Mouse (Mus musculus) liver, embryonic 14.5 days (tissue): ENCODE measurements around the gene Cnot9. TPM values are rescaled to one million over a fixed set of nuclear protein-coding genes. Genes with fewer than 3 reads are reported as not detected.

Source experiments
- ATAC-seq: fragments of 200-750 bp; cut with Nextera tagmentation; 2 replicates; pipeline ENCODE4 v1.8.0; 2017; ENCODE audit warnings: moderate number of reproducible peaks, mild to moderate bottlenecking, moderate library complexity; ENCODE audit not compliant: insufficient read depth
- DNase-seq, 3 experiments: peaks; one replicate each; pipeline ENCODE4 v3.0.0-alpha.2; 2012 to 2013; ENCODE audit warnings: low read depth in 3 of 3, low spot score in 3 of 3
- H3K27ac ChIP-seq: fragments of 300-500 bp; sonication (generic); 2 replicates; pipeline ENCODE4 v1.5.1; 2014; ENCODE audit warnings: moderate library complexity, mild to moderate bottlenecking, control low read depth, inconsistent platforms
- H3K27me3 ChIP-seq: fragments of 300-500 bp; sonication (generic); 2 replicates; pipeline ENCODE4 v1.6.1; 2014; ENCODE audit warnings: mild to moderate bottlenecking, low read length, moderate library complexity; ENCODE audit not compliant: control insufficient read depth, insufficient read depth
- H3K36me3 ChIP-seq: fragments of 300-500 bp; sonication (generic); replicated peaks from 2 replicates; pipeline ENCODE4 v1.6.1; 2014; ENCODE audit warnings: low read depth; ENCODE audit not compliant: control insufficient read depth, insufficient read depth
- H3K4me1 ChIP-seq, 2 experiments: fragments of 200-500 bp in 1 of 2; fragments of 300-500 bp in 1 of 2; sonication (generic) in 1 of 2; replicated peaks; 2 replicates each; pipeline ENCODE4 v1.6.1; 2012 to 2014; ENCODE audit warnings: antibody characterized with exemption in 1 of 2, inconsistent platforms in 1 of 2, low read length in 1 of 2; ENCODE audit not compliant: control insufficient read depth in 2 of 2, insufficient read depth in 2 of 2
- H3K4me2 ChIP-seq: fragments of 300-500 bp; sonication (generic); 2 replicates; pipeline ENCODE4 v1.6.1; 2014; ENCODE audit warnings: low read depth, mild to moderate bottlenecking, control low read depth, moderate library complexity
- H3K4me3 ChIP-seq, 2 experiments: fragments of 200-500 bp in 1 of 2; fragments of 300-500 bp in 1 of 2; sonication (generic) in 1 of 2; 2 replicates each; pipeline ENCODE4 v1.5.1; 2012 to 2014; ENCODE audit warnings: low read depth in 2 of 2, low read length in 2 of 2, mild to moderate bottlenecking in 2 of 2, control low read depth in 1 of 2, inconsistent platforms in 1 of 2, moderate library complexity in 1 of 2; ENCODE audit not compliant: insufficient read depth in 1 of 2
- H3K9ac ChIP-seq: fragments of 300-500 bp; sonication (generic); replicated peaks from 2 replicates; pipeline ENCODE4 v1.6.1; 2014; ENCODE audit warnings: mild to moderate bottlenecking, control low read depth, moderate library complexity
- H3K9me3 ChIP-seq: fragments of 300-500 bp; sonication (generic); 2 replicates; pipeline ENCODE4 v1.6.1; 2016; ENCODE audit warnings: low read length, mixed read lengths; ENCODE audit not compliant: control insufficient read depth
- CTCF ChIP-seq: IDR thresholded peaks from 2 replicates; pipeline ENCODE4 v1.5.1; 2016; ENCODE audit warnings: antibody characterized with exemption, low read depth, control low read depth
- EP300 ChIP-seq: IDR thresholded peaks from 2 replicates; pipeline ENCODE4 v1.6.1; 2016; ENCODE audit warnings: antibody characterized with exemption, low read depth
- WGBS: fragments of 180-500 bp; shearing (Covaris S2); extraction: QIAGEN DNeasy Blood & Tissue Kit; methylation state at CpG from one replicate; pipeline ENCODE4 v1.1.7; 2014; ENCODE audit not compliant: insufficient replicate concordance; 5-methylcytosine and 5-hydroxymethylcytosine counted together
- polyA plus RNA-seq, 2 experiments: library from polyadenylated mRNA; depleted of rRNA in 1 of 2; stranded (reverse) in 1 of 2; unstranded in 1 of 2; fragments of >200 nt; fragmentation: Nextera tagmentation in 1 of 2; extraction: Ambion mirVana in 1 of 2; gene quantifications; 2 replicates each; pipeline versions ENCODE4 v1.2.1 to v1.2.3; 2012 to 2014

The Cnot9 gene
- 18.4 and 23.8 TPM in 2 replicates for polyA plus RNA-seq (2012; rRNA removed)
- 39.7 and 42.4 TPM in 2 replicates for polyA plus RNA-seq (2014; fragmentation: Nextera tagmentation; extraction: Ambion mirVana)

DNA sequence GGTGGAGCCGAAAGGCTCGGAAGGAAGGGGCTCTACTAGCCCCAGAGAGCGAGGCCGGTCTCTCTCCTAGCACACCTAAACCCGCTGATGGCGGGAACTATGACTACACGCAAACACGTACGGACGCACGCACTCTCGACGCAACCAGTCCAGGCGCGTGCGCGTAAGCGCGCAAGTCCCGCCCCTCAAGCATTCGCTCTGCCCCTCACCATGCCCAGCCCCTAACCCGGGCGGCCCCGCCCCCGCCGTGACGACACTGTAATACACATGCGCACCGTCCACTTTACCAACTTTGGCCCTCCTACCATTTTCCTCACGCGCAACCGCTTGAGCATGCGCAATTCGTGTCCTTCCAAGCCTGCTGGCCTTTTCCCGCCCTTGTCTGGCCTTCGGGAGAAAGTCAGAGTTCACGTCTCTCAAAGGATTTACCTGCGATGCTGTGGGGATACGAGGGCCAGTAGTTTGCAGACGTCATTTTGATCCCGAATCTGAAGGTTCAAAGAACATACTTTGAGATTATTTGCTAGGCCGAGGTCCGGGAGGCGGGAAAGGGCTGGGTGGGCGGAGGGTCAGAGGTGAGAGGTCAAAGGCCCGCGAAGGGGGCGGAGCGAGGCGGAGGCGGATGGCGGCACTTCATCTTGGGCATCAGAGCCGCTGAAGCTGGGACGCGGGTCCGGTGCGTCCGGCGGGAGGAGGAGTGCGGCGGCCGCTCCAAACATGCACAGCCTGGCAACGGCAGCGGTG lies at the start of gene Cnot9:
TSS of gene Cnot9 (plus strand) at position 338 of the 744 bp plus-strand sequence.
- no peaks in the 10 kb centered on the region for H3K9me3 ChIP-seq
- H3K36me3 ChIP-seq: 0 out of 2 replicates have a peak, but pooled peaks cover 6% of the 10 kb centered on the region
- DNase-seq (peak; percentile 97 to 98 (median 97)), ATAC-seq (peak; percentile 96)
- WGBS: under 1% methylated on average over 61 of the region's 64 CpGs
- TF ChIP-seq CTCF: no peak
- H3K27ac ChIP-seq: peak within 1 kb of the TSS; percentile 87
- H3K4me3 ChIP-seq: peak within 1 kb of the TSS; percentile 91 to 98
- no peaks in the 10 kb centered on the region for H3K27me3 ChIP-seq
- peak within 1 kb of the TSS; percentile 96 for H3K9ac ChIP-seq
- peaks cover 19 to 21% of the 10 kb centered on the region in 2 experiments for H3K4me1 ChIP-seq
- H3K4me2 ChIP-seq: peak within 1 kb of the TSS; percentile 94

GRCm38 (mm10) chr1:74460273-74460672 lies 45.6 kb upstream of the Cnot9 start:
- ATAC-seq (no peak), DNase-seq (peak in 2 of 3 experiments; percentile 20 to 29)
- Histone ChIP-seq H3K36me3 (peaks cover 16% of the 10 kb centered on the region), H3K27ac (no peak overlapping the region), H3K4me3 (no peak overlapping the region), H3K9me3 (no peaks in the 10 kb centered on the region), H3K4me2 (no peak overlapping the region), H3K4me1 (no peaks in the 10 kb centered on the region), H3K9ac (no peak overlapping the region), H3K27me3 (no peaks in the 10 kb centered on the region)
- 76% methylated on average over 2 of the region's 2 CpGs for WGBS
- peak; percentile 57 for TF ChIP-seq CTCF
- no peak for TF ChIP-seq EP300

GRCm38 (mm10) chr1:74485792-74486191 lies 20.1 kb upstream of the Cnot9 start:
- no peaks in the 10 kb centered on the region for H3K4me1 ChIP-seq
- TF ChIP-seq CTCF: no peak
- TF ChIP-seq EP300: no peak
- WGBS: 89% methylated on average over 5 of the region's 5 CpGs

GRCm38 (mm10) chr1:74501106-74501505 lies 4.8 kb upstream of the Cnot9 start:
- Histone ChIP-seq H3K9ac (no peak overlapping the region), H3K4me1 (peaks cover 2 to 9% of the 10 kb centered on the region in 2 experiments), H3K9me3 (no peaks in the 10 kb centered on the region), H3K36me3 (peaks cover 2% of the 10 kb centered on the region), H3K27me3 (no peaks in the 10 kb centered on the region), H3K27ac (no peak overlapping the region), H3K4me3 (no peak overlapping the region), H3K4me2 (no peak overlapping the region)
- ATAC-seq (no peak), DNase-seq (no peak)
- WGBS: 67% methylated on average over 1 of the region's 1 CpGs
- TF ChIP-seq EP300 (no peak), CTCF (no peak)

More at GRCm38 (mm10) chr1:74485792-74486191, 20.1 kb upstream of the Cnot9 start:
- DNase-seq (no peak), ATAC-seq (no peak)
- Histone ChIP-seq H3K36me3 (peaks cover 54% of the 10 kb centered on the region), H3K4me2 (no peak overlapping the region), H3K4me3 (no peak overlapping the region), H3K9me3 (no peaks in the 10 kb centered on the region), H3K27ac (no peak overlapping the region), H3K9ac (no peak overlapping the region), H3K27me3 (no peaks in the 10 kb centered on the region)

GRCm38 (mm10) chr1:74505393-74505720 lies 501 bp upstream of the Cnot9 start:
- Histone ChIP-seq H3K27me3 (no peaks in the 10 kb centered on the region), H3K9ac (peak overlapping the region; percentile 82), H3K4me1 (peaks cover 19 to 21% of the 10 kb centered on the region in 2 experiments), H3K4me2 (peak overlapping the region; percentile 94), H3K27ac (peak overlapping the region; percentile 34), H3K9me3 (no peaks in the 10 kb centered on the region), H3K36me3 (0 out of 2 replicates have a peak, but pooled peaks cover 6% of the 10 kb centered on the region), H3K4me3 (peak overlapping the region; percentile 84 to 91)
- TF ChIP-seq EP300: no peak
- TF ChIP-seq CTCF: no peak
- DNase-seq: no peak
- peak; percentile 54 for ATAC-seq
- under 1% methylated on average over 22 of the region's 22 CpGs for WGBS
